Mouse (Mus musculus): ENCODE results near the gene Izumo4.

- TF ChIP-seq CTCF (conservative IDR thresholded peaks at IDR 0.05 in 1 of 2, IDR thresholded peaks at IDR 0.05 in 1 of 2; ENCODE audit: low read depth in 2 of 2, low read length in 2 of 2) (no peak), POLR2A (IDR thresholded peaks at IDR 0.05; ENCODE audit: low read depth, low read length) (no peak), UBTF (IDR thresholded peaks at IDR 0.05; ENCODE audit: low read depth, low read length) (no peak), NELFE (IDR thresholded peaks at IDR 0.05; ENCODE audit: low read depth, low read length) (no peak), E2F4 (IDR thresholded peaks at IDR 0.05; ENCODE audit: insufficient replicate concordance, low read depth, low read length) (no peak), TCF12 (IDR thresholded peaks at IDR 0.05; ENCODE audit: low read depth, low read length) (no peak), CHD1 (IDR thresholded peaks at IDR 0.05; ENCODE audit: low read depth, low read length) (no peak), MAX (IDR thresholded peaks at IDR 0.05; ENCODE audit: low read length) (no peak)
These were observed 15.3 kb downstream of the Izumo4 start for GRCm38 (mm10) chr10:80717281-80717680.

All from CH12.LX (cell line).